Mouse (Mus musculus) neural tube, embryonic 14.5 days (tissue): ENCODE measurements around the gene Hnrnpl. TPM values are rescaled to one million over a fixed set of nuclear protein-coding genes. Genes with fewer than 3 reads are reported as not detected.

ENCODE experiments used
- ATAC-seq: fragments of 200-750 bp; cut with Nextera tagmentation; 2 replicates; pipeline ENCODE4 v1.8.0; 2017; ENCODE audit warnings: low read depth, mild to moderate bottlenecking, moderate TSS enrichment, moderate library complexity
- H3K27ac ChIP-seq: fragments of 300-500 bp; sonication (generic); 2 replicates; pipeline ENCODE4 v1.5.1; 2014; ENCODE audit warnings: low read depth, mild to moderate bottlenecking, control low read depth, low read length, moderate library complexity, mixed read lengths
- H3K27me3 ChIP-seq: fragments of 300-500 bp; sonication (generic); 2 replicates; pipeline ENCODE4 v1.6.1; 2014; ENCODE audit warnings: low read length; ENCODE audit not compliant: control insufficient read depth, insufficient read depth
- H3K36me3 ChIP-seq: fragments of 300-500 bp; sonication (generic); 2 replicates; pipeline ENCODE4 v1.6.1; 2014; ENCODE audit warnings: low read length, mixed read lengths; ENCODE audit not compliant: control insufficient read depth, insufficient read depth
- H3K4me1 ChIP-seq: fragments of 300-500 bp; sonication (generic); 2 replicates; pipeline ENCODE4 v1.6.1; 2014; ENCODE audit warnings: low read length; ENCODE audit not compliant: control insufficient read depth, insufficient read depth
- H3K4me2 ChIP-seq: fragments of 300-500 bp; sonication (generic); 2 replicates; pipeline ENCODE4 v1.6.1; 2014; ENCODE audit warnings: mild to moderate bottlenecking, low read depth, low read length, control low read depth
- H3K4me3 ChIP-seq: fragments of 300-500 bp; sonication (generic); 2 replicates; pipeline ENCODE4 v1.5.1; 2014; ENCODE audit warnings: low read depth, low read length, control low read depth, mixed read lengths
- H3K9ac ChIP-seq: fragments of 300-500 bp; sonication (generic); replicated peaks from 2 replicates; pipeline ENCODE4 v1.6.1; 2014; ENCODE audit warnings: low read depth, mild to moderate bottlenecking, control low read depth, low read length, mixed read lengths
- H3K9me3 ChIP-seq: fragments of 300-500 bp; sonication (generic); 2 replicates; pipeline ENCODE4 v1.6.1; 2016; ENCODE audit warnings: low read length; ENCODE audit not compliant: control insufficient read depth
- WGBS: fragments of 180-500 bp; shearing (Covaris S2); extraction: QIAGEN DNeasy Blood & Tissue Kit; methylation state at CpG from one replicate; pipeline ENCODE4 v1.1.7; 2014; 5-methylcytosine and 5-hydroxymethylcytosine counted together
- polyA plus RNA-seq: library from polyadenylated mRNA; unstranded; fragments of >200 nt; fragmentation: Nextera tagmentation; extraction: Ambion mirVana; gene quantifications from 2 replicates; pipeline ENCODE4 v1.2.1, GENCODE M21; 2014

Hnrnpl gene
- polyA plus RNA-seq, 1 experiment from 2014 or later = 160 TPM

DNA sequence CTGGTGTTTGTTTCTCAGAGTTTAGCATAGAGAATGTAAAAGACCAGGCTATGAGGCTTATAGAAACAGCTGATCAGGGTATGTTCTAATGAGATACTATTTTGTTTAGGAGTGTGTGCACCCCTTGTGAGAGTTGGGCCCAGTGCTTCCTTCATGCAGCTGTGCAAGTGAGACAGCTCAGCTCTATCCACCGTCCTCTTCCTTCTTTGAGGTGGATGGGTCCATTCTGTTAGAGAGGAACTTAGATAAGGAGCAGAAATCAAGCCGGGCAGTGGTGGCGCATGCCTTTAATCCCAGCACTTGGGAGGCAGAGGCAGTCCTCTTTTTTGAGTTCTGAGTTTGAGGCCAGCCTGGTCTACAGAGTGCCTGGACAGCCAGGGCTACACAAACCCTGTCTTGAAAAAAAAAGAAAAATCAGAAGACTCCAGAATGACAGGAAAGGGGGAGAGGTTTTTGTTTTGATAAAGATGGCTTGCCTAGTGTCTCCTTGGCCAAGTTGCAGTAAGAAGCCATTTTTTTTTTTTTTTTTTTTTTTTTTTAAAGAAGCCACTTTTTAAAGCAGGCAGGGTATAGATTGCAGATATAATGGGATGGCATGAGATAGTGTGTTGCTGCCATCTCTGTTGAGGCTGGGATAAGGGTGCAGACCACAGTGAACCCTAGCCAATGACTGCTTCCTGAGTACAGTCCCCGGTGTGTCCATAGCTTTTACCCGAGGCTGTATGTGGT, 6.1 kb downstream of the Hnrnpl start:
- no peak for ATAC-seq
- H3K9ac ChIP-seq = no peak overlapping the region
- H3K27me3 ChIP-seq = no peaks in the 10 kb centered on the region
- H3K4me2 ChIP-seq = no peak overlapping the region
- WGBS = 94% methylated on average over 5 of the region's 5 CpGs
- H3K9me3 ChIP-seq = no peaks in the 10 kb centered on the region
- H3K36me3 ChIP-seq = peaks cover 65% of the 10 kb centered on the region
- peaks cover 20% of the 10 kb centered on the region for H3K4me1 ChIP-seq
- H3K27ac ChIP-seq = no peak overlapping the region
- no peak overlapping the region for H3K4me3 ChIP-seq

GRCm38 (mm10) chr7:28815230-28815629, 6.9 kb downstream of the Hnrnpl start:
- ATAC-seq = no peak
- no peak overlapping the region for H3K4me2 ChIP-seq
- H3K27ac ChIP-seq = no peak overlapping the region
- no peak overlapping the region for H3K9ac ChIP-seq
- no peaks in the 10 kb centered on the region for H3K27me3 ChIP-seq
- H3K36me3 ChIP-seq = peaks cover 72% of the 10 kb centered on the region
- H3K4me3 ChIP-seq = no peak overlapping the region
- H3K4me1 ChIP-seq = peaks cover 20% of the 10 kb centered on the region
- H3K9me3 ChIP-seq = no peaks in the 10 kb centered on the region
- WGBS = 89% methylated on average over 9 of the region's 9 CpGs

GRCm38 (mm10) chr7:28816201-28816600, 7.9 kb downstream of the Hnrnpl start:
- 92% methylated on average over 9 of the region's 9 CpGs for WGBS
- Histone ChIP-seq H3K9me3 (no peaks in the 10 kb centered on the region), H3K4me2 (no peak overlapping the region), H3K36me3 (peaks cover 82% of the 10 kb centered on the region), H3K27ac (no peak overlapping the region), H3K27me3 (no peaks in the 10 kb centered on the region), H3K4me3 (no peak overlapping the region), H3K9ac (no peak overlapping the region), H3K4me1 (peaks cover 22% of the 10 kb centered on the region)
- no peak for ATAC-seq

- H3K9ac ChIP-seq = no peak overlapping the region
- ATAC-seq = no peak
Observed at GRCm38 (mm10) chr7:28816920-28817319, 8.6 kb downstream of the Hnrnpl start.

GRCm38 (mm10) chr7:28817524-28817923, 9.2 kb downstream of the Hnrnpl start:
- Histone ChIP-seq H3K27ac (no peak overlapping the region), H3K36me3 (peaks cover 91% of the 10 kb centered on the region), H3K4me2 (no peak overlapping the region), H3K27me3 (no peaks in the 10 kb centered on the region), H3K9ac (no peak overlapping the region), H3K4me1 (peaks cover 14% of the 10 kb centered on the region), H3K4me3 (no peak overlapping the region), H3K9me3 (no peaks in the 10 kb centered on the region)
- ATAC-seq = no peak
- WGBS = 58% methylated on average over 6 of the region's 6 CpGs

More at GRCm38 (mm10) chr7:28816920-28817319, 8.6 kb downstream of the Hnrnpl start:
- peaks cover 20% of the 10 kb centered on the region for H3K4me1 ChIP-seq
- H3K27ac ChIP-seq = no peak overlapping the region
- H3K4me2 ChIP-seq = no peak overlapping the region
- peaks cover 89% of the 10 kb centered on the region for H3K36me3 ChIP-seq
- 93% methylated on average over 10 of the region's 10 CpGs for WGBS
- no peaks in the 10 kb centered on the region for H3K27me3 ChIP-seq
- no peaks in the 10 kb centered on the region for H3K9me3 ChIP-seq
- H3K4me3 ChIP-seq = no peak overlapping the region

GRCm38 (mm10) chr7:28817957-28818356, 9.6 kb downstream of the Hnrnpl start:
- Histone ChIP-seq H3K4me3 (no peak overlapping the region), H3K27me3 (no peaks in the 10 kb centered on the region), H3K27ac (no peak overlapping the region), H3K9ac (no peak overlapping the region), H3K4me2 (no peak overlapping the region), H3K9me3 (no peaks in the 10 kb centered on the region), H3K36me3 (peaks cover 93% of the 10 kb centered on the region), H3K4me1 (peaks cover 9% of the 10 kb centered on the region)
- WGBS = 71% methylated on average over 4 of the region's 4 CpGs
- ATAC-seq = no peak

DNA sequence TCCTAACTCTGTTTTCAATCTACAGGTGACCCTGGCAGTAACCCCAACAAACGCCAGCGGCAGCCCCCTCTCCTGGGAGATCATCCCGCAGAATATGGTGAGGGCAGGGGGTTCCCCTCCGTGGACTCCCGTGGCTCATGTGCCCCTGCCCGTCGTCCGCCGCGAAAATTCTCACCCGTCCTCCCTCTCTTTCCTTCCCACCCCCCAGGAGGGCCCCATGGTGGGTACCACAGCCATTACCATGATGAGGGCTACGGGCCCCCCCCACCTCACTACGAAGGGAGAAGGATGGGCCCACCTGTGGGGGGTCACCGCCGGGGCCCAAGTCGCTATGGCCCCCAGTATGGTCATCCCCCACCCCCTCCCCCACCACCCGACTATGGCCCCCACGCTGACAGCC, 10.1 kb downstream of the Hnrnpl start:
- H3K4me2 ChIP-seq = no peak overlapping the region
- ATAC-seq = no peak

GRCm38 (mm10) chr7:28818861-28819452, 10.6 kb downstream of the Hnrnpl start:
- H3K4me3 ChIP-seq = no peak overlapping the region
- H3K27ac ChIP-seq = no peak overlapping the region
- no peak overlapping the region for H3K4me2 ChIP-seq
- 87% methylated on average over 4 of the region's 4 CpGs for WGBS
- no peak overlapping the region for H3K9ac ChIP-seq
- no peaks in the 10 kb centered on the region for H3K9me3 ChIP-seq
- H3K36me3 ChIP-seq = peaks cover 83% of the 10 kb centered on the region
- H3K4me1 ChIP-seq = 0 out of 2 replicates have a peak, but pooled peaks cover 8% of the 10 kb centered on the region
- ATAC-seq = no peak
- H3K27me3 ChIP-seq = no peaks in the 10 kb centered on the region

More for the DNA sequence above, 10.1 kb downstream of the Hnrnpl start:
- no peaks in the 10 kb centered on the region for H3K9me3 ChIP-seq
- peaks cover 88% of the 10 kb centered on the region for H3K36me3 ChIP-seq
- 90% methylated on average over 15 of the region's 18 CpGs for WGBS
- no peak overlapping the region for H3K4me3 ChIP-seq
- no peaks in the 10 kb centered on the region for H3K27me3 ChIP-seq
- H3K9ac ChIP-seq = no peak overlapping the region
- no peak overlapping the region for H3K27ac ChIP-seq
- peaks cover 8% of the 10 kb centered on the region; the same call in 1 of the 2 replicates for H3K4me1 ChIP-seq

DNA sequence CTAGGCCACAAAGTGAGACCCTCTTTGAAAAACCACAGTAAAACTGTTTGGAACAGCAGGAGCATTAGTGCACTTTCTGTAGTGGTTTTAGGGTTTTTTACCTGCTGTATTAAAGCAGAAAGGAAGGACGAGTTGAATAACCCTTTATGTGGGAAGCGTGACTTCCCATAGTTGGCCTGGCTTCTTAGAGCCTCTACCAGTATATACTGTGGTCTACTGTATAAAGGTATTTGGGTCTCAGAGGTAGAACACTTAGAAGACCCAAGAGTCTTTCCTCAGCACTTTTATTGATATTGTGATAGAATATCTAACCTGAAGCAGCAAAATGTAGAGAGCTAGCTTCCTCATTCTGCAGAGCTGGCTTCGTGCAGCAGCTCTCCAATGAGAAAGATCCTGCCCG, 11.2 kb downstream of the Hnrnpl start:
- Histone ChIP-seq H3K4me2 (no peak overlapping the region), H3K27ac (no peak overlapping the region), H3K9me3 (no peaks in the 10 kb centered on the region), H3K36me3 (peaks cover 77% of the 10 kb centered on the region), H3K4me3 (no peak overlapping the region), H3K9ac (no peak overlapping the region), H3K4me1 (0 out of 2 replicates have a peak, but pooled peaks cover 10% of the 10 kb centered on the region), H3K27me3 (no peaks in the 10 kb centered on the region)
- no peak for ATAC-seq
- 75% methylated on average over 4 of the region's 4 CpGs for WGBS
